Mouse (Mus musculus) bone marrow, adult 2 months (tissue): ENCODE results near the gene Hspa4. TPM values are rescaled to one million over a fixed set of nuclear protein-coding genes. Genes with fewer than 3 reads are reported as not detected.
A peak's percentile ranks its signal among the peaks of the same experiment; 100 is the strongest.

Source experiments
- H3K27ac ChIP-seq: fragments of 200-500 bp; 2 replicates; pipeline ENCODE4 v1.5.1; 2012; ENCODE audit warnings: low read depth, mild to moderate bottlenecking, control low read depth, inconsistent platforms, low read length; ENCODE audit not compliant: control insufficient read depth, poor library complexity, insufficient read depth
- H3K4me1 ChIP-seq: fragments of 200-500 bp; 2 replicates; pipeline ENCODE4 v1.6.1; 2011; ENCODE audit warnings: low read length; ENCODE audit not compliant: control insufficient read depth, insufficient read depth
- H3K4me3 ChIP-seq: fragments of 200-500 bp; replicated peaks from 2 replicates; pipeline ENCODE3; 2011; ENCODE audit warnings: mild to moderate bottlenecking, low read depth, low read length, control low read depth; ENCODE audit not compliant: control insufficient read depth
- CTCF ChIP-seq: fragments of 200-500 bp; IDR thresholded peaks from 2 replicates; pipeline ENCODE4 v1.5.1; 2011; ENCODE audit warnings: low read length, control low read depth; ENCODE audit not compliant: control insufficient read depth, insufficient read depth
- POLR2A ChIP-seq: fragments of 200-500 bp; IDR thresholded peaks from 2 replicates; pipeline ENCODE4 v1.6.1; 2011; ENCODE audit warnings: low read depth, mild to moderate bottlenecking, control low read depth, low read length, borderline replicate concordance; ENCODE audit not compliant: control insufficient read depth
- WGBS: fragments of 180-500 bp; shearing (Covaris S2); methylation state at CpG from one replicate; pipeline ENCODE4 v1.1.7; 2018; 5-methylcytosine and 5-hydroxymethylcytosine counted together
- polyA plus RNA-seq: library from polyadenylated mRNA; stranded (reverse); fragments of >200 nt; gene quantifications from 2 replicates; pipeline ENCODE4 v1.2.4, GENCODE M21; 2011; ENCODE audit warnings: low replicate concordance; ENCODE audit not compliant: missing spikeins, insufficient read depth, insufficient read length

Gene Hspa4
- polyA plus RNA-seq, 1 experiment = 98.4 TPM

- Histone ChIP-seq H3K27ac (no peak overlapping the region), H3K4me3 (no peak overlapping the region), H3K4me1 (no peaks in the 10 kb centered on the region)
- WGBS = 92% methylated on average over 3 of the region's 3 CpGs
- TF ChIP-seq POLR2A (no peak), CTCF (no peak)
These were observed 24.9 kb downstream of the Hspa4 start for GRCm38 (mm10) chr11:53275358-53275757.

- no peaks in the 10 kb centered on the region for H3K4me1 ChIP-seq
- TF ChIP-seq CTCF (no peak), POLR2A (no peak)
- no peak overlapping the region for H3K27ac ChIP-seq
- H3K4me3 ChIP-seq = no peak overlapping the region
- WGBS = 84% methylated on average over 5 of the region's 5 CpGs
These were observed 26.9 kb downstream of the Hspa4 start for GRCm38 (mm10) chr11:53273313-53273712.

GRCm38 (mm10) chr11:53269596-53269995 lies 30.7 kb downstream of the Hspa4 start:
- TF ChIP-seq CTCF (no peak), POLR2A (no peak)
- no peak overlapping the region for H3K27ac ChIP-seq
- H3K4me1 ChIP-seq = no peaks in the 10 kb centered on the region
- no peak overlapping the region for H3K4me3 ChIP-seq
- WGBS = 90% methylated on average over 6 of the region's 6 CpGs

GRCm38 (mm10) chr11:53260556-53260955 lies 39.7 kb downstream of the Hspa4 start:
- no peak overlapping the region for H3K4me3 ChIP-seq
- no peaks in the 10 kb centered on the region for H3K4me1 ChIP-seq
- H3K27ac ChIP-seq = no peak overlapping the region
- 78% methylated on average over 5 of the region's 5 CpGs for WGBS
- TF ChIP-seq CTCF = no peak

DNA sequence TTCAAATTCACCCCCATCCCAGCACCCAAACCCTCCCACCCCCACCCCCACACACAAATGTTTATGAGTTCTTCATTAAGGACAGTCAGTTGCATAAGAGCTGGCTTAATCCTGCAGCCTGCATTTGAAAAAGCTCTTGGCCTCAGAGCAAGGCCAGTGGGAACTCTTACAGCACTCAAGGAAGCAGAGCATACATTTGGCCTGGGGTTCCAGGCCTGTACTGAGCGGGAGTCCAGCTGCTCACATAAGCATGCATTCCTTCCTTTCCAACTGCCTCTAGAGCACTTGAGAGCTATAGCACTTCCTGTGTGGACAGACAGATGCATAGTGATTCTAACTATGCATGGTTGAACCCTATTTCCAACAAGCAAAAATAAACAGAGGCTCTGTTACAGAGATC lies 40.2 kb downstream of the Hspa4 start:
- no peak overlapping the region for H3K4me3 ChIP-seq
- no peaks in the 10 kb centered on the region for H3K4me1 ChIP-seq
- no peak for TF ChIP-seq POLR2A
- TF ChIP-seq CTCF = no peak
- 86% methylated on average over 1 of the region's 1 CpGs for WGBS
- H3K27ac ChIP-seq = no peak overlapping the region

DNA sequence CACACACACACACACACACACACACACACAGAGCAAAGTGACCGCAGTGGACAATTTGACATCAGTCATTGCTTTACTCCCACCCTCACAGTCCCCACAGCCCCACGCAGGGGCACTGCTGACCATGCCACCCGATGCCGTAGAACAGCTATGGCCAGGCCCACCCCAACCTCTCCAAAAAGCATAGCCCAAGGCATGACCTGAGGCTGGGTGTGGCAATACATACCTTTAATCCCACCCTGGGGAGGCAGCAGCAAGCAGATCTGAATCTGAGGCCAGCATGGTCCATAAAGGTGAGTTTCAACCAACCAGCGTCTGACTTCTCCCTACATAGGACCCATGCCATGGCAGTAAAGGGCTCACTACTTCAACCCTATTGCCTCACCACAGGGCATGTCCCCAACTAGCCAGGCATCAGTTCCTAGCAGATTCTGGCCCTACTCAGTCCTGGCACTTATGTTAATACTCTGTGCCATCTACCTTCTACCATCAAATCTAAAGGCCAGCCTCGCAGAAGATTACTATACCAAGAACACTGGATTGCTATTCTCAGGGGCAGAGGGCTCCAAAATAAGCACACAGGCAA lies 41.1 kb downstream of the Hspa4 start:
- Histone ChIP-seq H3K4me3 (no peak overlapping the region), H3K27ac (no peak overlapping the region; the same call in 1 of the 2 replicates), H3K4me1 (no peaks in the 10 kb centered on the region)
- TF ChIP-seq CTCF = no peak
- TF ChIP-seq POLR2A = no peak
- 89% methylated on average over 6 of the region's 6 CpGs for WGBS

GRCm38 (mm10) chr11:53256914-53257313 lies 43.3 kb downstream of the Hspa4 start:
- H3K4me3 ChIP-seq = no peak overlapping the region
- TF ChIP-seq POLR2A = no peak
- H3K4me1 ChIP-seq = no peaks in the 10 kb centered on the region
- 54% methylated on average over 2 of the region's 2 CpGs for WGBS
- no peak overlapping the region for H3K27ac ChIP-seq

DNA sequence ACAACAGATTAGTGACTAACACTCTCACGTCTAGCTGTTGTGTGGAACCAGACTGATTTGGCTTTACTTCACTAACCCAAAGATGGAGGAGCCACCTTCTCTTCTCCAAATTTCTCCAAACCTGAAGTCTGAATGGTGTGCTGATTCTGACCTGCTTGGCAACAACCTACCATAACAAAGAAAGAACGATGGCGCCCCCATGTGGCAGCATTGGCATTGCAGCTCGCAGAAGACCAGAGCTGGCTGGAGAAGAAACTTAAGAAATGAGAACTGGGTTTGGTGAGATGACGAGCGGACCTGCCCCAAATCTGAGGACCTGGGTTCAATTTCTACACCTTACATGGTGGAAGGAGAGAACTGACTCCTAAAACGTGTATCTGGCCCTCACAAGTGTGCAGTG lies 45.3 kb downstream of the Hspa4 start:
- peak; percentile 73 for TF ChIP-seq CTCF
- no peak for TF ChIP-seq POLR2A
- Histone ChIP-seq H3K4me3 (no peak overlapping the region), H3K27ac (no peak overlapping the region), H3K4me1 (no peaks in the 10 kb centered on the region)
- WGBS = 24% methylated on average over 7 of the region's 7 CpGs

DNA sequence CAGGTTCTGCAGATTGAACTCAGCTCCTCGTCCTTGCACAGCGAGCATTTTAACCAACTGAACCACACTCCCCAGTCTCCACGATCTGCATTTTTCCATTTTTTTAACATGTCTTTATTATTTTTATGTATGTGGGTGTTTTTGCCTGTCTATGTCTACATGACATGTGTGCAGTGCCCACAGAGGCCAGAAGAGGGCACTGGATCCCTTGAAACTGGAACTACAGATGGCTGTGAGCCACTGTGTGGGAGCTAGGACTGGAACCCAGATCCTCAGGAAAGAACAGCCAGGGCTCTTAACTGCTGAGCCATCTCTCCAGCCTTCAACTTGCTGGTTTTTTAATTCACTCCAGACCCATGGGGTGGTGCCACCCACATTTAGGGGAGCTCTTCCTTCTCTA lies 45.8 kb downstream of the Hspa4 start:
- H3K27ac ChIP-seq = no peak overlapping the region
- no peak overlapping the region for H3K4me3 ChIP-seq
- 0 out of 2 replicates have a peak, but pooled peaks have one; percentile 14 for TF ChIP-seq CTCF
- no peak for TF ChIP-seq POLR2A
- 76% methylated on average over 3 of the region's 3 CpGs for WGBS
- no peaks in the 10 kb centered on the region for H3K4me1 ChIP-seq
